Mouse (Mus musculus) hindbrain, embryonic 14.5 days (tissue): ENCODE measurements at regions not wholly inside any gene's neighbourhood (a gene's known extent, or its start where the extent isn't known, plus 50 kb on each side); places are given as distances from the start of the nearest gene placed in this dataset.
A peak's percentile ranks its signal among the peaks of the same experiment; 100 is the strongest.

ENCODE experiments used
- ATAC-seq: fragments of 200-750 bp; cut with Nextera tagmentation; 2 replicates; pipeline ENCODE4 v1.8.0; 2017; ENCODE audit warnings: moderate number of reproducible peaks, mild to moderate bottlenecking, moderate TSS enrichment, moderate library complexity; ENCODE audit not compliant: low FRiP score
- DNase-seq: peaks from one replicate; pipeline ENCODE4 v3.0.0-alpha.2; 2015; ENCODE audit warnings: low spot score
- H3K27ac ChIP-seq: fragments of 300-500 bp; sonication (generic); 2 replicates; pipeline ENCODE4 v1.5.1; 2014; ENCODE audit warnings: mild to moderate bottlenecking, moderate library complexity
- H3K27me3 ChIP-seq: fragments of 300-500 bp; sonication (generic); 2 replicates; pipeline ENCODE4 v1.6.1; 2014; ENCODE audit warnings: mild to moderate bottlenecking, low read length, mixed read lengths; ENCODE audit not compliant: control insufficient read depth, insufficient read depth
- H3K36me3 ChIP-seq: fragments of 300-500 bp; sonication (generic); replicated peaks from 2 replicates; pipeline ENCODE4 v1.6.1; 2014; ENCODE audit not compliant: control insufficient read depth, insufficient read depth
- H3K4me1 ChIP-seq: fragments of 300-500 bp; sonication (generic); replicated peaks from 2 replicates; pipeline ENCODE4 v1.6.1; 2014; ENCODE audit warnings: antibody characterized with exemption, low read length, mixed read lengths; ENCODE audit not compliant: control insufficient read depth, insufficient read depth
- H3K4me2 ChIP-seq: fragments of 300-500 bp; sonication (generic); replicated peaks from 2 replicates; pipeline ENCODE4 v1.6.1; 2014; ENCODE audit warnings: mild to moderate bottlenecking, moderate library complexity
- H3K4me3 ChIP-seq: fragments of 300-500 bp; sonication (generic); replicated peaks from 2 replicates; pipeline ENCODE4 v1.5.1; 2014; ENCODE audit warnings: mild to moderate bottlenecking, low read length
- H3K9ac ChIP-seq: fragments of 300-500 bp; sonication (generic); 2 replicates; pipeline ENCODE4 v1.6.1; 2014
- H3K9me3 ChIP-seq: fragments of 300-500 bp; sonication (generic); 2 replicates; pipeline ENCODE4 v1.6.1; 2016; ENCODE audit warnings: low read length; ENCODE audit not compliant: control insufficient read depth
- whole genome bisulfite sequencing: fragments of 180-500 bp; shearing (Covaris S2); extraction: QIAGEN DNeasy Blood & Tissue Kit; methylation state at CpG from one replicate; pipeline ENCODE4 v1.1.7; 2014; 5-methylcytosine and 5-hydroxymethylcytosine counted together

- Histone ChIP-seq H3K4me3 (no peak overlapping the region), H3K36me3 (no peaks in the 10 kb centered on the region), H3K9me3 (no peaks in the 10 kb centered on the region), H3K9ac (no peak overlapping the region), H3K4me2 (no peak overlapping the region), H3K4me1 (no peaks in the 10 kb centered on the region), H3K27ac (no peak overlapping the region), H3K27me3 (no peaks in the 10 kb centered on the region)
- 91% methylated on average over 4 of the region's 4 CpGs for WGBS
- ATAC-seq (no peak), DNase-seq (no peak)
These were observed 302.4 kb upstream of the Gcfc2 start for GRCm38 (mm10) chr6:81621028-81621427.

GRCm38 (mm10) chr6:81622714-81623113 is 300.8 kb upstream of the Gcfc2 start:
- Histone ChIP-seq H3K4me2 (no peak overlapping the region), H3K36me3 (no peaks in the 10 kb centered on the region), H3K9me3 (no peaks in the 10 kb centered on the region), H3K4me1 (no peaks in the 10 kb centered on the region), H3K4me3 (no peak overlapping the region), H3K27ac (no peak overlapping the region), H3K27me3 (no peaks in the 10 kb centered on the region), H3K9ac (no peak overlapping the region)
- ATAC-seq (no peak), DNase-seq (no peak)
- WGBS, result 85% methylated on average over 5 of the region's 5 CpGs

GRCm38 (mm10) chr6:81625016-81625415 is 298.5 kb upstream of the Gcfc2 start:
- H3K9ac ChIP-seq, result no peak overlapping the region
- H3K9me3 ChIP-seq, result no peaks in the 10 kb centered on the region
- no peaks in the 10 kb centered on the region for H3K4me1 ChIP-seq
- H3K4me2 ChIP-seq, result no peak overlapping the region
- H3K36me3 ChIP-seq, result no peaks in the 10 kb centered on the region
- DNase-seq (no peak), ATAC-seq (no peak)
- H3K27ac ChIP-seq, result no peak overlapping the region
- H3K27me3 ChIP-seq, result no peaks in the 10 kb centered on the region
- WGBS, result 72% methylated on average over 5 of the region's 5 CpGs
- H3K4me3 ChIP-seq, result no peak overlapping the region

- Histone ChIP-seq H3K27me3 (no peaks in the 10 kb centered on the region), H3K4me1 (no peaks in the 10 kb centered on the region), H3K9me3 (no peaks in the 10 kb centered on the region), H3K4me2 (no peak overlapping the region), H3K9ac (no peak overlapping the region), H3K36me3 (no peaks in the 10 kb centered on the region), H3K4me3 (no peak overlapping the region), H3K27ac (no peak overlapping the region)
- WGBS, result 36% methylated on average over 3 of the region's 3 CpGs
- ATAC-seq (no peak), DNase-seq (no peak)
These were observed 289.9 kb upstream of the Gcfc2 start for GRCm38 (mm10) chr6:81633586-81633985.

- H3K27me3 ChIP-seq, result no peaks in the 10 kb centered on the region
- H3K9ac ChIP-seq, result no peak overlapping the region
- no peak overlapping the region for H3K4me2 ChIP-seq
- ATAC-seq, result no peak
- no peaks in the 10 kb centered on the region for H3K4me1 ChIP-seq
- no peaks in the 10 kb centered on the region for H3K36me3 ChIP-seq
- H3K4me3 ChIP-seq, result no peak overlapping the region
- no peak overlapping the region for H3K27ac ChIP-seq
- no peaks in the 10 kb centered on the region for H3K9me3 ChIP-seq
- WGBS, result 98% methylated on average over 3 of the region's 3 CpGs
- DNase-seq, result no peak
These were observed 275.7 kb upstream of the Gcfc2 start for GRCm38 (mm10) chr6:81647615-81648375.

GRCm38 (mm10) chr6:81651856-81652255 is 271.6 kb upstream of the Gcfc2 start:
- H3K9ac ChIP-seq, result no peak overlapping the region
- H3K27me3 ChIP-seq, result no peaks in the 10 kb centered on the region
- no peaks in the 10 kb centered on the region for H3K9me3 ChIP-seq
- ATAC-seq (no peak), DNase-seq (no peak)
- no peak overlapping the region for H3K4me3 ChIP-seq
- H3K27ac ChIP-seq, result no peak overlapping the region
- H3K36me3 ChIP-seq, result no peaks in the 10 kb centered on the region
- H3K4me2 ChIP-seq, result no peak overlapping the region
- 74% methylated on average over 2 of the region's 2 CpGs for WGBS
- no peaks in the 10 kb centered on the region for H3K4me1 ChIP-seq

- DNase-seq (no peak), ATAC-seq (no peak)
- Histone ChIP-seq H3K4me2 (no peak overlapping the region), H3K36me3 (no peaks in the 10 kb centered on the region), H3K27ac (no peak overlapping the region), H3K27me3 (no peaks in the 10 kb centered on the region), H3K9me3 (no peaks in the 10 kb centered on the region), H3K9ac (no peak overlapping the region), H3K4me1 (no peaks in the 10 kb centered on the region), H3K4me3 (no peak overlapping the region)
- 90% methylated on average over 2 of the region's 2 CpGs for WGBS
These were observed 268.3 kb upstream of the Gcfc2 start for GRCm38 (mm10) chr6:81655205-81655604.

- ATAC-seq (peak; percentile 90), DNase-seq (peak; percentile 74)
- Histone ChIP-seq H3K36me3 (no peaks in the 10 kb centered on the region), H3K4me1 (no peaks in the 10 kb centered on the region), H3K27ac (peak overlapping the region; percentile 69), H3K9ac (no peak overlapping the region), H3K4me3 (no peak overlapping the region), H3K27me3 (no peaks in the 10 kb centered on the region), H3K9me3 (no peaks in the 10 kb centered on the region), H3K4me2 (peak overlapping the region; percentile 35)
- WGBS, result 21% methylated on average over 17 of the region's 17 CpGs
These were observed 262.7 kb upstream of the Gcfc2 start for GRCm38 (mm10) chr6:81660478-81661395.

- H3K4me3 ChIP-seq, result no peak overlapping the region
- no peaks in the 10 kb centered on the region for H3K27me3 ChIP-seq
- no peak for DNase-seq
- no peaks in the 10 kb centered on the region for H3K9me3 ChIP-seq
- no peak overlapping the region for H3K27ac ChIP-seq
- no peak overlapping the region for H3K4me2 ChIP-seq
- no peak for ATAC-seq
- no peaks in the 10 kb centered on the region for H3K4me1 ChIP-seq
- WGBS, result 89% methylated on average over 1 of the region's 1 CpGs
- no peak overlapping the region for H3K9ac ChIP-seq
- no peaks in the 10 kb centered on the region for H3K36me3 ChIP-seq
These were observed 254.5 kb upstream of the Gcfc2 start for GRCm38 (mm10) chr6:81668944-81669343.
